Mouse (Mus musculus): ENCODE results near the gene Plcb3.

The Plcb3 gene

DNA sequence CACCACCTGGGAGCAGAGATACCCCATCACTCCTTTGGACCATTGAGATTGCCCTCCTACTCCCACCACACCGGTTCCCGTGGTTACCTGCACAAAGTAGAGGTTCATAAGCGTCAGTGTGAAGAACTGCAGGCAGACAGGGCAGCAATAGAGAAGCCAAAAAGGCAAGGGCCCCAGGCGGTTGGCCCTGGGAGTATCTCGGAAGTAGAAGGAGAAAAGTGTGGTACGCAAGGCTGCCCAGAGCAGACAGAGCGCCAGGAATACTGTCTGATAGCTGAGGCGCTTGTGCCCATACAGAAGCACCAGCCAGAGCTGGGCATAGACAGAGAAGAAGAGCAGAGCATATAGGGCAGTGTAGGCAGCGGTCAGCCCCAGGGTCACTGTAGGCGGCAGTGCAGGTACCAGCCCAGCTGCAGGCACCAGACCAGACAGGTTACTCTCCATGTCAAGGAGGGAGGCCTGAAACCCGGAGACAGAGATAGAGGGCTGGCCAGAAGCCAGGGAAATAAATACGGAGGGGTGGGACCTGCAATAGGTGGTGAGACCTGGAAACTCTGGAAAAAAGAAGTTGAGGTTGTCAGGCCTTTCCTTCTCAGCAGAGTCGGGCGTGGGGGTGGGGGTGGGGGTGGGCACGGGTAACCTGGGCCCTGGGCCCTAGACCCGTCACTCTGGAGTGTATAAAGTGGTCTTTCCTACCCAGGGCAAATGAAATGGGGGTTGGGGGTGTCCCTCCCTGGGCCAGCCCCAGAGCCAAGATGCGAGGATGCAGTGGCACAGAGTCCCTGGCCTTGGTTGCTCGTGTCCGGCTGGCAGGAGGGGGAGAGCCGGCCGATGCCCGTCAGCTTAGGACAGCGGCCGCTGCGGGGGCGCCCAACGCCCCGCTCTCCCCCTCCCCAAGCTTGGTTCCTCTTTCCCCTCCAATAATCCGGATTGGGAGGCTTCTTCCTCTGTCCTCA is 35.6 kb downstream of the Plcb3 start:
- 13% methylated on average over 29 of the region's 29 CpGs for WGBS

DNA sequence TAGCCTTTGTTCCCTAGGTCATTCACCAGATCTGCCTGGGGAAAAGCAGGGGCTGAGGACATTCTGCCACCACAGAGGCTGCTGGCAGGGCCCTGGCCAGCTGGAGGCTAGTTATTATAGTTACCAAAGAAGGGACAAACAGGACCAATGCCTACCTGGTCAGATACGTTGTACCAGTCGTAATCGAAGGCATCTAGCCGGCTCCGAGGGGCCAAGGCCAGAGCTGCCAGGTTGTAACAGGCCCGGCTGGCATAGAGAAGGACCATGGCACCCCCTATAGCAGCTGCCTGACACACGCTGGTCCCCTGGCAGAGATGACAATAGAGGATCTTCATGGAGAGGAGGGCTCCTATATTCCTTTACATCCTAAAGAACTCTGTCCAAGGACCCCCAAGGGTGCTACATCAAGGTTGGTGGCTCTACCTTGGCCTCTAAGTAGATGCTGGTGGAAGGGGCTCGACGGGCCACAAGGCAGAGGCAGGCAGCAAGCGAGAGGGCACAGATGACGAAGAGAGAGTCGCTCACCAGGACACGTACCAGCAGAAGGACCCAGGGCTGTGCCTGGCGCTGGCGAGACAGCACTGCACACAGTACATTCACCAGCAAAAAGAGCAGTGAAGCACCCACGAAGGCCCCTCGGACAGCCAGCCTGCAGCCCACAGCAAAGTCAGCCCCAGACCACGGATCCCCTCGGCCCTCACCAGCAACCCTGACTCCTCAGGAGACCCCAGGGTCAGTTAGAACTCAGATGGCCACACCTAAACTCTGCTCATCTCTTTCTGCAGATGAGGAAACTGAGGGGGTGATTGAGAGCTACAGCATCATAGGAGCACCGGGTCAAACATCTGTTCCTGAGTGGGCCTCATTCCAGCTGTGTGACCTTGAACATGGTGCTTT is 36.9 kb downstream of the Plcb3 start:
- 66% methylated on average over 20 of the region's 20 CpGs for WGBS

DNA sequence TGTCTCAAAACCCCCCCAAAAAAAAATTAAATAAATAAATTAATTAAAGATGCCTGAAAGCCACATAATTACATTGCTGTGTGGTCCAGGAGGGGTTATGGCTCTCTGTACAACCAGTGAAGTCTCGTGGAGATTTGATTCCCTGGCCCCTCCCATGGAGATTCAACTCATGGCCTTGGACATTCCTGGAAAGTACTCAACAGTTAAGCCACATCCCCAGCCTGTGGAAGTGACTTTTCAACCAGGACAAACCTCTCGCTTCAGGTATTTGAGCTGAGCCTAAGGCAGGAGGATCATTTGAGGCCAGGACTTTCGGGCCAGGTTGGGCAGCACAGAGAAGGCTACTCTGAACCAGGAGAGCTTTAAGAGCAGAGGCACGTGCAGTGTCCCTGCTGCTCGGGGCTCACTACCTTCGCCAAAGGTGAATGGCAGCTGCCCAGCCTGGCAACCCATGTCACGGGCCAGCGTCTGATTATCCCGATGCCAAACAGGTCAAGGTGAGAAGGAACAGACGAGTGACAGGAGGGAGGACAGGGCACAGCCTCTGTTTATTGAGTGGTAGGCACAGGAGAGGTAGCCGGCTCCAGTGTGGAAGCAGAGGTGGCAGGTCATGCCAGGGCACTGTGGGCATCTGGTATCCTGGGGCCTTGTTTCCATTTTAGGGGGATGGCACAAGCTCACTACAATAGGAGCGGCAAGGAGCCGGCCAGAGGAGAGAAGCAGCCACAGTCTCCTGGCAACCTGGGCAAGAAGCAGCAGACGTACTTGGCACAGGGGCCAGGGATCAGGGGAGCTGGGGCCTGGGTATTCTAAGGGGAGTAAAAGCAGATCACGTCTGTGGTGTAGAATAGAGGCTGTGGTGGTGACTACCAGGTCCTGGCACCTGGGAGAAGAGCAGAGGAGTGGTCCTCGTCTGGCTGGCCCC is 38.5 kb downstream of the Plcb3 start:
- 62% methylated on average over 16 of the region's 16 CpGs for WGBS

DNA sequence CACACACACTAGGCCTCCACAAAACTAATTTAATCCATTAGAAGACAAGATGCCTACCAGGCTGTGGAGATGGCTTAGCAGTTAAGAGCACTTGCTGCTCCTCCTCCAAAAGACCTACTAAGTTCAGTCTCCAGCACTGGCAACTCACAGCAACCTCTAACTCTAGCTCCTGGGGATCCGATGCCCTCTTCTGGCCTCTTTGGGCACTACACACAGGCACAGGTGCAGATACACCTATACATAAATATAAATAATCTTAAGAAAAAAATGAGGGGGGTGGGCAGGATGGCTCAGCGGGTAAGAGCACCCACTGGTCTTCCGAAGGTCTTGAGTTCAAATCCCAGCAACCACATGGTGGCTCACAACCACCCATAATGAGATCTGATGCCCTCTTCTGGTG is 40.0 kb downstream of the Plcb3 start:
- WGBS = 23% methylated on average over 3 of the region's 3 CpGs

DNA sequence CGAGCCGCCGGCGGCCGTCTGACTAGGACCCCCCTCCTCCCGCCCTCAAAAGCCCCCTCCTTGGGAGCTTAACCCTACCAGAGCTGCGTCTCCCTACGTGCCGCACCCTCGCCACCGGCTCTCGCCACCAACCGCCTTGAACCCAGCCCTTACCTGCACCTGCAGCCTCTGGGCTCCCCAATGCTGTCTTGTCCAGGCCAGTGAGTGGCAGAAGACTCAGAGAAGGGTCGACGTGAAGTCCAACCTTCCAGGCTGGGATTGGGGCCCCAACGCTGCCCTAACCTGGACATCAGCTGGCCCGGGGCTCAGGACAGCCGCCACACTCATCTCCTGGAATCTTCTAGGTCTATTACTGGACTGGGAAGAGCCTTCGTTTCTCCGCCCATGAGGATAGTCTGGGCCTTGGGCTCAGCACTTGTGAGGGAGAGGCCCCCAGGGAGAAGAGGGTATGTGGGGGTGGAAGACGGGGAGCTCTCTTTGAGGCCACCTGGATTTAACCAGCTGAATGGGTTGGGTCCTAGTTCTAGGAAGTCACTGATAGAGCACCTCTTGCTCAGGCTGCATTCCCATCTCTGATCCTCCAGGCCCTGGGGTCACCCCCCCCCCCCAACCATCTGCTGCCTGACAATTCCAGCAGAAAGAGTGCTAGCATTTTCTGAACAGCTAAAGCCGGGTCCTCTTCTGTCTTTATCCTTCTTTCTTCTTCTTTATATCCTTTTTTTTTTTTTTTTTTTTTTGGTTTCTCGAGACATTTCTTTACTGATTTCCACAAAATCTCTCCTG is 41.9 kb downstream of the Plcb3 start, which contains the start of gene Kcnk4:
Gene Kcnk4 (minus strand): TSS at position 321 of the 783 bp plus-strand sequence.
- 9% methylated on average over 23 of the region's 23 CpGs for WGBS

DNA sequence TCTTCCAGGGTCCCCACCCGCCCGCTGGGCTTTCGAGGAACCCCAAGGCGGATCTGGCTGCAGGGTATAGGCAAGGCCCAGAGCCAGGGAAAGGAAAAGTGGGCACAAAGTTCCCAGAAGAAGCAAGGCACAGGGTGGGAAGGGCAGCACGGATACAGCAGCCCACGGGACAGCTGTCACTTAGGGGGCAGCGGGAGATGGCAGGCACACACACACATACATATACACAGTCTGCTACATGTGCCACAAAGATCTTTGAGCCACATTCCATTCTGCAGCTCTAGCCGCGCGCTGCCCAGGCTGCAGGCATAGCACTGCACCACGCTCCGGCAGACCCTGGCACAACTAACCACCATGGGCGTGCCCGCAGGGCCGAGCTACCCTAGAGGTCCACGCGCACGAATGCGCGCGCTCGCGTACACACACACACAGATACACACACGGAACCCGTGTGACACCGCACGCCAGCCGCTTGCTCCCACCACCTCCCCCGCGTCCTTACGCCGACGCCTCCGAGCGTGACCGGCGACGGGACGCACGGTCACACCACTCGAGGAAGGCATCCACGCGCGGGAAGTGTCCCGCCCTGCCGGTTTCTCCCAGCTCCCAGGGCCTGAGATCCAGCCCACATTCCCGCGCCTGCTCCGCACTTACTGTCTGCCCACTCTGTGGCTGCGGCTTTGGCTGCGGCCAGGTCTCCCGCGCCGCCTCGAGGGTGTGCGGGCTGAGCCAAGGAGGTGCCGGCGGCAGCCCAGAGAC is 42.7 kb downstream of the Plcb3 start:
- WGBS = 3% methylated on average over 58 of the region's 58 CpGs

DNA sequence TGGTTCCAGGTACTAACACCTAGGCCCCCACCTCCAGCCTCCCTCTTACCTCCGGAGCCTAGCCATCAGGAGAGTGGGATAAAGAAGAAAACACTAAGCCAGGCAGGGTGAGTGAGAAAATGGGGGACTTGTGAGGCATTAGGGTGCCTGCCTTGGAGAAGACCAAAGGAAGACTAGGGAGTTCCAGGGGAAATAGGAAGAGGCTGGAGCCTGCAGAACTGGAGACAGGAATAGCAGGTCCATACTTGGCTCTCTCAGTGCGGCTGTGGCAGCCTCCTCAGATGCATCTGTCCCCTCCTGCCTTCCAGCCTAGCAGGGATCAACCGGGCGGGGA is 43.2 kb downstream of the Plcb3 start:
- WGBS = 31% methylated on average over 4 of the region's 4 CpGs

DNA sequence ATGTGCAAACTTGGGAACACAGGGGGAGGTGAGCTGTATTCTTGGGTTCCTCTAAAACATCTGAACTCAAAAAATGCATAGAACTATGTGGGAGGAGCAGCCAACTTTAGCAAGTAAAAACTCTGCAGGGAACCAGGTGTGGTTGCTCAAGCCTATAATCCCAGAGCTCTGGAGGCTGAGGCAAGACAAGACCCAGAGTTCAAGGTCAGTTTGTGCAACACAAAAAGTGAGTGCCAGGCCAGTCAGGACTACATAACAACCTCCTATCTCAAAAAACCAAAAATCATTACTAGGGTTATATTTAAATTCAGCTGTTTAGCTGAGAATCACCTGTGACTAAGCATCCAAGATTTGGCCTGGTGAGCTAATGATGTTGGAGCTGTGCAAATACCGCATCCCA is 44.3 kb downstream of the Plcb3 start:
- WGBS = 58% methylated on average over 1 of the region's 1 CpGs

DNA sequence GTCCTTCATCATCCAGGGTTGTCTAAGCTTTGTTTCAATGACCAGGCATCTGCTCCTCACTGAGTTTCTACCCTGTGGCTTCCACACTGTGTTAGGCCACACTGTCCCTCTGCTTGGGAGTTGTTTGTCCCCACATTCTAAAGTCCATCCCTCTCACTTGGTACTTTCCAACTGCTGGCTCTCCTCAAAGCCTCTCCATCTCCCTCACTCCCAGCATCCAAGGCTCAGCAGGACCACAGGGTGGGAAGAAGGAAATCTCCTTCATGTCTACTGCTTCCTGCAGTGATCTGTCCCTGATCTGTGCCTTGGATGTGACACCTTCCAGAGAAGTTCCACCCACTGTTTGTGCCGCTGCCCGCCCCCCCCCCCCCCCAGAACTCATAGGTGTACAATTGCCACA is 45.3 kb downstream of the Plcb3 start:
- 17% methylated on average over 2 of the region's 2 CpGs for WGBS

DNA sequence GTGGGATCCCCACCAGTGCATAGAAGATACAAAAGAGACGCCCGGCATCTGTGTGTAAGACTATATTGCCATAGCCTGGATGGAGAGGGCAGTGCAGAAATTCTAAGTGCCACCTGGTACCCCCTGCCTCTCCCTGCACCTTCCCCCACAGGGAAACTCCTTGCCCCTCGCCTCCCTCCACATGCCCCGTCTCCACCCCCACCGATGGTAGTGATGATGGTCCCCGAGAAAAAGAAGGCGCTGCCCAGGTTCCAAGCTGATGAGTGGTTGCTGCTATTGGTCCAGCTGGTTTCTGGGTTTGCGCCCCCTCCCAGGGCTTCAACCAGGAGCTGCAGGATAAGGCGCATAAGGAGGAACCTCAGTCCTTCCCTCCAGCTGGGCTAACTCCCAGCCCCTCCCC is 48.2 kb downstream of the Plcb3 start:
- 42% methylated on average over 9 of the region's 9 CpGs for WGBS

DNA sequence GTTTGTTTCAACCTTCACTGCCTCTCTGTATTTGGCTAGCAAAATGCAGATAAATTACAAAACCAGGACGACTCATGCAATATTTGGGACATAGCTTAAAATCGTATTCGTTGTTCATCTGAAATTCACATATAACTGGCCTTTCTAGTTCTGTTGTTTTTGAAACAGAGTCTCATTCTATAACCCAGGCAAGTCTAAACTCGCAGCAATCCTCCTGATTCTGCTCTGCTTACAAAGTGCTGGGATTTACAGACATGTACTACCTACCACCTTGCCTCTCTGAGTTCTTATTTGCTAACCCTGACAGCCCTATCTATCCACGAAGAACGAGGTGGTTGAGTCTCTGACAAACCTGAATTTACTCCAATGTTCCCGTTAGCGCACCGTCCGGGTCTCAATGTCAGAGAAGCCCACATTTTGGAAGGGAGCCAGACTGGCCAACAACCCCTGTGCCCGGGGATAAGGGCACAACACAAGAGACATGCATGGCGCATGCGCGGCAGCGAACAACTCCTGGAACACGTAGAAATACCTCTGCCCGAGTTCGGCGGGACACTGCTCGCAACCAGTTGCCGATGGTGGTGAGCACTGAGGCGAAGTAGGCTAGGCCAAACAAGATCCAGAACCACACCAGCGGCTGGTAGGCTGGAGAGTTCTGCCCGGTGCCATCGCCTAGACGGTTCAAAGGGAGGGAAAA is 49.6 kb downstream of the Plcb3 start:
- WGBS = 51% methylated on average over 26 of the region's 26 CpGs

DNA sequence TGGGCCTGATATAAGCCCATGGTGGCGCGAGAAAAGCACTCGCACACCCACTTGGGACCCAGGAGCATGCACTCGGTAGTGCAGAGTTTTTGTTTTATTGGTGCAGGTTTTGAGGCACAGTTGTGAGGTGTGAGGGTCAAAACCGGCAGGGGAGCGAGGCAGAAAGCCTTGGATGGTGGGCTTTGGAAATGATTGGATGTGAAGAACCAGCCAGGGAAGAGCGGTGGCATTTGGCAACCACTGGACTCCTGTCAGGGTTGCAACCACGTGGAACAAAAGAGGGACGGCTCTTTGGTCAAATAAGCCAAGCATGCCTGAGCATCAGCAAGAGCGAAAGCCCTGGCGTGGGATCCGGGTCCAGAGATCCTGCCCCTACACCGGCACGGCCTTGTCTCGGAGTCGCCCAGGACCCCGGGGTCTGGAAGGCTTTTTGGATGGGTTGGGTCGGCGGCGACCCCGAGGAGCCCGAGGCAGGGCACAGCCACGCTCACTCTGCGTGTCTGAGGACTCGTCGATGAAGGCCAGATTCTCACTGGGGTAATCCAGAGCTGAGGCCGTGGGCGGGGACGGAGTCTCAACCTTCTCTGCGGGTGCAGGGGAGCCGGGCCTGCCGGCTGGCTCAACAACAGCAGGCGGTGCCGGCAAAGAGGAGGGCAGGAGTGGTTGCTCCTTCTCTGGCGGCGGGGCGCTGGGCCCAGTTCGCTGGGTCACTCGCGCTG is 50.5 kb downstream of the Plcb3 start:
- 52% methylated on average over 40 of the region's 40 CpGs for WGBS

DNA sequence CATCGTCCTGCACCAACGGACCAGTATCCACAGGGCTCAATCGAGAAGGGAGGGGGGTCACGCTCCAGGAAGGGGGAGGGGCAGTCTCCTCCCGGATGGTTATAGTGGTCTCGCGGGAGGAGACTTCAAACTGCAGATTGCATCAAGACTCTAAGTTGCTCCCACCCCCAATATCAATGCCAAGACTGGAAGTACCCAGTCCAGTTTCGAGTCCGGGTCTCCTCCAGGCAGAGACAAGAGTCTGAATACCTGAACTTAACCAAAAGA is 51.0 kb downstream of the Plcb3 start, which contains the start of gene Catsperz:
Gene Catsperz (minus strand): TSS at position 74 of the 267 bp plus-strand sequence.
- WGBS = 20% methylated on average over 9 of the region's 9 CpGs

DNA sequence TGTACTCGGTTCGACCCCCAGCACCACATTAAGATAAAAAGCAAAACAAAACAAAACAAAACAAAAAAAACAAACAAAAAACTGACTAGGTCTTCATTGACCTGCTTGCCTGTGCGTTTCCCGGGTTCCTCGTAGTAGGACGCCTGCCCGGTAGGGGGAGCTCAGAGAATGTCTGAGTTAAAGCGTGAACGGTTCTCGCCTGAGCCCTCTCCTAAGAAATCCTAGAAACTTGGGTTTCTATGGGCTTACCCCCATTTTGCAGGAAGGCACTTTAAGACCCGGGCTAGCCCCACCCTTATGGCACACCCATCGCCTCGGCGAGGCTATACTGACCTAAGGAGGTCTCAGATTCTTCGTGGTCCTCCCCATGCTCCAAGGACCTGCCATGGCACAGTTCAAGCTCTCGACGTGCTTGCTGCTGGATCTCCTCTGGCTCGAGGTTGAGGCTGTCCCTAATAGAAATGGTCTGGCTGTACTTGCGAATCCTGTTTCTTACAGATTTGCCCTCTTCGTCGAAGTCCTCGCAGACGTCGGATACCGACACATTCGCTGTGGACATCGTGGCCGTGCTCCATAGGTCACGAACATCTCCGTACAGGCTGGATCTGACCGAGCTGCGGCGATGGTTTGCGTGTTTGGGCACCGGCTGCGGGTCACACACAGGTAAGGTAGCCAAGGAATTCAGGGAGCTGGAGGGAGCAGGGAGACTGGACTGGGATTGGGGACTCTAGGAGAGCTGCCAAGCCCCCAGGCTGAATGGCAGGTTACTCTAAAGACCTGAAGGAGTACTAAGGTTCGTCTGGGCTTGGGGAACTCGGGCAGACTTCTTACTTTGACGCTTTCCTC is 51.6 kb downstream of the Plcb3 start:
- WGBS = 18% methylated on average over 39 of the region's 39 CpGs

DNA sequence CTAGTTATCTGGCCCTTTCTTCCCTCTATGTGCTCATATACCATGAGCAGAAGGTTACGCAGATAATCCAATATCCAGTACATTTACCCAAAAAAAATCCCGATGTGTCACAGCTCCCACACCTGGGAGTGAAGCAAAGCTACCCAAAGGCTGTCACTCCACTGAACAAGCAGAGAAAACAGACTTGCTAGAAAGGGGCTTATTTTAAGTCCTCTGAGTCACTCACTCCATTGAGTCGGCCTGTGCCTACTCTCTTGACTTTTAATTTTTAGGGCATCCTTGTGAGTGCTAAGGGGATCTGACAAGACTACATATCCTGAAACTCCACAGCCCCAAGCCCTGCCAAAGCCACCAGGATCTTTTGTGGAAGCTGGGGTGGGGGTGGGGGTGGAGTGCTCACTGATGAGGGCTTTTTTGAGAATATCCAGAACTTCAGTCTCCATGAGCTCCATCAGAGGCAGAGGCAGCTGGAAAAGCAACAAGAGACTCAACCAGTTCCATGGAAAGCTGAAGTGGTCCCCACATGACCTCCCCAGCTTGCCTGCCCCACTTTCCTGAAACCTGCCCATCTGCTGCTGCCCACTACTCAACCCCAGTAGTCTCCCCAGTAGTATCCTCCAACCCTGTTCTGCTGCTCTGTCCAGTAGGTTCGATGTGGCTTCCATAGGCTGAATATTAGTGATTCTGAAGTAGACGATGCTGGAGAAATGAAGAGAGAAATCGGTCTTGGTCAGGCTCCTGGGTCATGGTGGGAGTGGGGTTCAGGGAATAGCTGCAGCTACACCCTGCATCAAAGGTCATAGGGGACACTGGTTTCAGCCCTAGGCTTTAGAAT is 53.2 kb downstream of the Plcb3 start:
- 51% methylated on average over 6 of the region's 6 CpGs for WGBS

DNA sequence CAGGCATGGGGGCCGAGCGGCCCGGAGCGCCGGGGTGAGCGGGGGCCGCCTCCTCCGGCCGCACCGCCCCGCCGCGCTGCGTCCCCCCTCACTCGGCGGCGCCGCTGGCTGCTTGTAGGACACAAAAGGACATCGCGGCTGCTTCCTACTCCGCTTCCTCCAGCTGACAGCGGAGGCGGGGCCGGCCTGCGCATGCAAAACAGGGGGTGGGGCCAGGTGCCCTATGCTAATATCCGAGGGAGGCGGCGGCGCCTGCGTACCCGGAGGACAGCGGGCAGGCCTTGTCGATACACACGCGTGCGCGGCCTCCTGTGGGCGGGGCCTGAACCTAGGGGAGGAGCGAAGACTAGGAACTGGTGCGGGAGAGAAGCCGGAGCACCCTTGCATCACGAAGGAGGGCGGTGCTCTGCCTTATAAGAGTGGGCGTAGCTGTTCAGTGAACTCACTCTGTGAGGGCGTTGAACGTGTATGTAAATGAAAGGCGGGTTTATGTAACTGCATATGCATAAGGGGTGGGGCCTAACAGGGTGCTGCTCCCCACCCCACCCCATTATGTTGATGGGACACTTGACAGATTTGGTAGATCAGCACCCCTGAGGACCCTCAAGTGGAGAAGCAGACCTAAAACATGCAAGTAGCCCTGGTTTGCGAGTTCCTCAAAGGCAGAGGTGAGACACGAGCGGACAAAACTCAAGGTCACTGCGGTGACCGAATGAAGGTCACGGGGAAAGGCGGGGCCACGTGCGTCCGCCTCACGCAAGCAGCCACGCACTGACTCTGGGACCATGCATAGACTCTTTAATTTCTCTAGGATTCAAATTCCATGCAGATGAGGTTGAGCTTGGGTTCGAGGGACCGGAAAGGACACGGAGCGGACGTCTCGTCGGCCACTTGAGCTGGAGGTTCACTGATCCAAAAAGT is 54.4 kb downstream of the Plcb3 start, which contains the start of gene Esrra:
Gene Esrra (minus strand): TSS at position 167 of the 921 bp plus-strand sequence.
- under 1% methylated on average over 63 of the region's 66 CpGs for WGBS
